Mouse (Mus musculus) spleen, adult 2 months (tissue): ENCODE results near the gene P3h4.

Source experiments
- CTCF ChIP-seq: fragments of 200-500 bp; IDR thresholded peaks from 2 replicates; pipeline ENCODE4 v1.5.1; 2011; ENCODE audit warnings: mild to moderate bottlenecking, inconsistent platforms; ENCODE audit not compliant: insufficient read depth, insufficient read length, insufficient replicate concordance; ENCODE audit errors: extremely low read depth
- POLR2A ChIP-seq: fragments of 200-500 bp; IDR thresholded peaks from 2 replicates; pipeline ENCODE4 v1.6.1; 2011; ENCODE audit warnings: low read depth, low read length, inconsistent platforms

DNA sequence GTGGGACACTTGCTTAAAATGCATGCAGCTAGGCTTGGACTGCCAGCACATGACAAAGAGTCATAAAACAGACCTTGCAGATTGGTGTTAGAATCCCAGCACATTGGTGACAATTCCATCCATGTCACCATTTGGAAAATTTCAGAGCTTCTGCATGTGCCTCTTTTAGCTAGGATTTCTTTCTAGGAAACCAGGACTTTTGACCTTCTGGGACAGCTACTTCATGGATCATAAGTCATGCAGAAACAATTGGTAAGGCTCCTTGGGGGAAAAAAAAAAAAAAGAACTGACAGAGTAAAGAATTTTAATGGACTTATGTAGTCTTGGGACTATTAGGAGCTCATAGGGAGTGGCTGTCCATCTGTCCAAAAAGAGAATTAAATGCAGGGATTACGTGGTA is 23.3 kb upstream of the P3h4 start:
- TF ChIP-seq CTCF (no peak), POLR2A (no peak)
